Mouse (Mus musculus): ENCODE results near the gene St6galnac3. TPM values are rescaled to one million over a fixed set of nuclear protein-coding genes. Genes with fewer than 3 reads are reported as not detected.

Gene St6galnac3
- total and polyA plus RNA-seq, 3 experiments, result 2.2 to 5.2 (median 4.9) TPM

DNA sequence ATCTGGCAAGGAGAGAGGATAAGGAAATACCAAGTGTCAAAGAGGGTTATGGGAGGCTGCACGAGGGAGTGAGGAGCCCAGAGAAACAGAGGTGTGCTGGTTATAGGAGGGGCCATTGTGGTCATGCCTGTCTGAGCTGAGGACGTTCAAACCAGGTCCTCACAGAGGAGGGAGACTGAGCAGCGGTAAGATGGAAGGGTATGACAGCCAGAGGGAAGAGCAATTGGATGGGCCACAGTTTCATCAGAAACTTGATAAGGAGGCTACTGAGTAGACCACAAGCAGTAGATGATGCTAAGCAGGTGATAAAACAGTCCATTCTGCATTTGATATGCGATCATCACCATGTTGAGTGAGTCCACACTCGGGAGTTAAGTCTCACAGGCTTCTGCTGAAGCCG is 212.4 kb downstream of the St6galnac3 start:
- 63% methylated on average over 6 of the region's 6 CpGs for WGBS
- Histone ChIP-seq H3K79me2 (replicated peaks; ENCODE audit: control insufficient read depth, insufficient read depth, low read length) (no peaks in the 10 kb centered on the region), H3K27me3 (ENCODE audit: control insufficient read depth, insufficient read depth, low read length) (no peaks in the 10 kb centered on the region), H3K36me3 (ENCODE audit: control insufficient read depth, insufficient read depth, low read length) (no peaks in the 10 kb centered on the region), H3K27ac (no peak overlapping the region), H3K4me3 (no peak overlapping the region), H3K9ac (ENCODE audit: low read depth, low read length) (no peak overlapping the region), H3K4me1 (ENCODE audit: control insufficient read depth, insufficient read depth, low read length) (no peaks in the 10 kb centered on the region)
- no peak for DNase-seq
- TF ChIP-seq EP300 (IDR thresholded peaks at IDR 0.05; ENCODE audit: insufficient read depth, low read depth, low read length) (no peak), POLR2A (IDR thresholded peaks at IDR 0.05; ENCODE audit: insufficient read depth, low read depth, low read length) (no peak), CTCF (IDR thresholded peaks at IDR 0.05) (no peak)
- intact Hi-C loops (cut with DNase I), result no loop called here

DNA sequence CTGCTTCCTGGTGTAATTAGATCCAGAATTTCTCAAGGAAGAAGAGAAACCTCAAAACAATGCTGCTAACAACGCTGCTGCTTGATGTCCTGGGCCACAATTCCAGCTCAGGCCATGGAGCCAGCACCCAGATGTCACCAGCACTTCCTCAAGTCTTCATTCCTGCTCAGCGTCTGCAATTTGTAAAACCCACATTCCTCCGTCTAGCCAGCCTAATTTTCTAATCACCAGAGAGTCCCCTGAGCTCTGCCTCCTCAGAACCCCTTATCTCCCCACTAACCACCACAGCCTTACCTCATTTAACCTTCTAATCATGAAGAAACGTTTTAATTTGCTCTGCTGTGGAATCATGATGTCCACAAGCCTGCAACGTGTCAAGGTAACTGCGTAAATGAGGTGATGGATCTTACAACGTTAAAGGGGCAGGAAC is 213.8 kb downstream of the St6galnac3 start:
- H3K4me1 ChIP-seq (ENCODE audit: control insufficient read depth, insufficient read depth, low read length), result no peaks in the 10 kb centered on the region
- TF ChIP-seq POLR2A (IDR thresholded peaks at IDR 0.05; ENCODE audit: insufficient read depth, low read depth, low read length) (no peak), CTCF (IDR thresholded peaks at IDR 0.05) (no peak), EP300 (IDR thresholded peaks at IDR 0.05; ENCODE audit: insufficient read depth, low read depth, low read length) (no peak)
- no peaks in the 10 kb centered on the region for H3K27me3 ChIP-seq (ENCODE audit: control insufficient read depth, insufficient read depth, low read length)
- 33% methylated on average over 7 of the region's 7 CpGs for WGBS
- H3K36me3 ChIP-seq (ENCODE audit: control insufficient read depth, insufficient read depth, low read length), result no peaks in the 10 kb centered on the region
- intact Hi-C loops (cut with DNase I), result no loop called here
- H3K4me3 ChIP-seq, result no peak overlapping the region
- no peaks in the 10 kb centered on the region for H3K79me2 ChIP-seq (replicated peaks; ENCODE audit: control insufficient read depth, insufficient read depth, low read length)
- no peak overlapping the region for H3K27ac ChIP-seq
- DNase-seq, result no peak
- no peak overlapping the region for H3K9ac ChIP-seq (ENCODE audit: low read depth, low read length)

- no peaks in the 10 kb centered on the region for H3K4me1 ChIP-seq (ENCODE audit: control insufficient read depth, insufficient read depth, low read length)
- 80% methylated on average over 9 of the region's 9 CpGs for WGBS
- intact Hi-C loops (cut with DNase I), result no loop called here
Observed at GRCm38 (mm10) chr3:153510048-153510630, 214.8 kb downstream of the St6galnac3 start.

DNA sequence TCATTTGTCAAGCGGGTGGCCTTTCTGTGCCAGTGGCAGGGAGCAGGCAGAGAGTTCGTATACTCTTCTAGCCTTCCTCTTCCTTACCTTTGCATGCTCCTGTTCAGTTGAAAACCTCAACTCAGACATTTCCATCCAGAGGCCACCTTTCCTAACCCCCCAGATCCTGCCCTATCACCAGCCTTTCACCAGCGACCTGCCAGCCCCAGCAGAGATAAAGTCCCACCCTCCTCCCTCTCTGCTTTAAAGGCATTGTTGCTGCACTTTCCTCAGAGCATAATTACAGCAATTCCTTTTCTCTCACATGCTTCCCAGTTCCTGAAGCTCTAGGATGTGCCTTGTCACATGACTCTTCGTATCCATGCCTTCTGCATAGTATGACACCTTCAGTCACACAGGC is 215.3 kb downstream of the St6galnac3 start:
- H3K36me3 ChIP-seq (ENCODE audit: control insufficient read depth, insufficient read depth, low read length), result no peaks in the 10 kb centered on the region
- TF ChIP-seq CTCF (IDR thresholded peaks at IDR 0.05) (no peak), POLR2A (IDR thresholded peaks at IDR 0.05; ENCODE audit: insufficient read depth, low read depth, low read length) (no peak), EP300 (IDR thresholded peaks at IDR 0.05; ENCODE audit: insufficient read depth, low read depth, low read length) (no peak)
- intact Hi-C loops (cut with DNase I), result loop anchor here (10.0 kb wide), 1 partner anchor 145 kb away; no protein-coding TSS in a partner anchor
- no peaks in the 10 kb centered on the region for H3K4me1 ChIP-seq (ENCODE audit: control insufficient read depth, insufficient read depth, low read length)
- DNase-seq, result no peak
- no peaks in the 10 kb centered on the region for H3K79me2 ChIP-seq (replicated peaks; ENCODE audit: control insufficient read depth, insufficient read depth, low read length)
- H3K9ac ChIP-seq (ENCODE audit: low read depth, low read length), result no peak overlapping the region
- 69% methylated on average over 4 of the region's 4 CpGs for WGBS
- H3K27ac ChIP-seq, result no peak overlapping the region
- no peaks in the 10 kb centered on the region for H3K27me3 ChIP-seq (ENCODE audit: control insufficient read depth, insufficient read depth, low read length)
- H3K4me3 ChIP-seq, result no peak overlapping the region

More at GRCm38 (mm10) chr3:153510048-153510630, 214.8 kb downstream of the St6galnac3 start:
- Histone ChIP-seq H3K79me2 (replicated peaks; ENCODE audit: control insufficient read depth, insufficient read depth, low read length) (no peaks in the 10 kb centered on the region), H3K27ac (no peak overlapping the region), H3K36me3 (ENCODE audit: control insufficient read depth, insufficient read depth, low read length) (no peaks in the 10 kb centered on the region), H3K4me3 (no peak overlapping the region), H3K27me3 (ENCODE audit: control insufficient read depth, insufficient read depth, low read length) (no peaks in the 10 kb centered on the region), H3K9ac (ENCODE audit: low read depth, low read length) (no peak overlapping the region)
- DNase-seq, result no peak
- TF ChIP-seq EP300 (IDR thresholded peaks at IDR 0.05; ENCODE audit: insufficient read depth, low read depth, low read length) (no peak), POLR2A (IDR thresholded peaks at IDR 0.05; ENCODE audit: insufficient read depth, low read depth, low read length) (no peak), CTCF (IDR thresholded peaks at IDR 0.05) (no peak)

DNA sequence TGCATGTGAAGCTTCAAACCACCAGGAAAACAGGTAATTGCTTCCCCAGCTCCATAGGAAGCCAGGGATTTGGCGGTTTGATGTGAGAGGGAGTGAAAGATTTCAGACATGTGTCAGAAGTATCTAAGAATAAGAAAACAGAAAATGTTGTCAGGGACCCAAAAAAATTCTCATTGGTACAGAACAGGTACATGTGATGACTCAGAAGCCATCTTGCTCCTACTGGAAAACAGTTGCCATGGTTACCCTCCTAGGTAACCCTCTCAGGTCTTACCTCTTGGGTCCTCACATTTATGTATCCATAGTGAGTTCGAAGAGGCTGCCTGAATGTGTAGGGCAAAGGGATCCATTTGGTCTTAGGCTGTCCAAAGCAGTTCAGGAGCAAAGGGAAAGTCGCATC is 215.9 kb downstream of the St6galnac3 start:
- H3K27ac ChIP-seq, result no peak overlapping the region
- H3K4me3 ChIP-seq, result no peak overlapping the region
- no peak for TF ChIP-seq CTCF (IDR thresholded peaks at IDR 0.05)
- H3K4me1 ChIP-seq (ENCODE audit: control insufficient read depth, insufficient read depth, low read length), result no peaks in the 10 kb centered on the region
- no peak overlapping the region for H3K9ac ChIP-seq (ENCODE audit: low read depth, low read length)
- H3K27me3 ChIP-seq (ENCODE audit: control insufficient read depth, insufficient read depth, low read length), result no peaks in the 10 kb centered on the region
- H3K79me2 ChIP-seq (replicated peaks; ENCODE audit: control insufficient read depth, insufficient read depth, low read length), result no peaks in the 10 kb centered on the region
- intact Hi-C loops (cut with DNase I), result loop anchor here (10.0 kb wide), 1 partner anchor 146 kb away; no protein-coding TSS in a partner anchor
- no peak for DNase-seq
- H3K36me3 ChIP-seq (ENCODE audit: control insufficient read depth, insufficient read depth, low read length), result no peaks in the 10 kb centered on the region
- WGBS, result 84% methylated on average over 3 of the region's 3 CpGs

GRCm38 (mm10) chr3:153508592-153508991 is 216.4 kb downstream of the St6galnac3 start:
- no peak overlapping the region for H3K4me3 ChIP-seq
- 70% methylated on average over 2 of the region's 2 CpGs for WGBS
- intact Hi-C loops (cut with DNase I), result loop anchor here (10.0 kb wide), 1 partner anchor 146 kb away; no protein-coding TSS in a partner anchor
- H3K36me3 ChIP-seq (ENCODE audit: control insufficient read depth, insufficient read depth, low read length), result no peaks in the 10 kb centered on the region
- H3K79me2 ChIP-seq (replicated peaks; ENCODE audit: control insufficient read depth, insufficient read depth, low read length), result no peaks in the 10 kb centered on the region
- H3K4me1 ChIP-seq (ENCODE audit: control insufficient read depth, insufficient read depth, low read length), result no peaks in the 10 kb centered on the region
- H3K27me3 ChIP-seq (ENCODE audit: control insufficient read depth, insufficient read depth, low read length), result no peaks in the 10 kb centered on the region
- no peak for DNase-seq
- no peak overlapping the region for H3K9ac ChIP-seq (ENCODE audit: low read depth, low read length)
- H3K27ac ChIP-seq, result no peak overlapping the region
- TF ChIP-seq CTCF (IDR thresholded peaks at IDR 0.05) (no peak), POLR2A (IDR thresholded peaks at IDR 0.05; ENCODE audit: insufficient read depth, low read depth, low read length) (no peak), EP300 (IDR thresholded peaks at IDR 0.05; ENCODE audit: insufficient read depth, low read depth, low read length) (no peak)
